Comparison of ENCODE assay signal across 14 mouse cellular contexts in the genomic region with DNA sequence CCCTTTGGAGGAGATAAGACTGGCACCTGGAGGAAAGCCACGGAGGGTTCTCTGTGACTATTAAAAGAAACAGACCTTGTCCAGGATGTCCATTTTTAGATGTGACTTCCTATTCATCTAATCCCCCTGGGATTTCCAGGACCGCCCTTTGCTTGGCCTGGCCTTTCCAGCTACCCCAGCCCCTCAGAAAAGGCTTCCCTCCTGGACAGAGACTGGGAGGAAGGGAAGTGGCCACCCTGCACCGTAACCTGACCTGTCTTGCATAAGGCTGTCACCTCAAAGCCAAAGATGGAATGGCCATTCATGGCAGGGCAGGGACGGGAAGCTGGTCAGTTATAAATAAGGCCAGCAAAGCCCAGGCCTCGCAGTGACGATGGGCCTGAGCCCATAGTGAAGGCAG. TPM values are rescaled to one million over a fixed set of nuclear protein-coding genes. Genes with fewer than 3 reads are reported as not detected.
A peak's percentile ranks its signal among the peaks of the same experiment; 100 is the strongest.
DNase-seq lines count a peak whose midpoint lies in the region; ATAC-seq and TF ChIP-seq lines count a peak whose summit lies in the region.
"Had no signal": no experiment of that assay in that cellular context is flagged by ENCODE, and none has a peak within 500 bp of the region (broad histone marks: within the 10 kb centered on the region; RNA-seq: fewer than 3 reads in every experiment).

No protein-coding gene starts in this region.

- H3K36me3 ChIP-seq in stomach, embryonic 16.5 days (ENCODE audit: control insufficient read depth, insufficient read depth, low read length), result no peaks in the 10 kb centered on the region
- H3K36me3 ChIP-seq in stomach, postnatal 0 days (ENCODE audit: control insufficient read depth, insufficient read depth, low read length), result 0 out of 2 replicates have a peak, but pooled peaks cover 3% of the 10 kb centered on the region
- H3K36me3 ChIP-seq in liver, embryonic 12.5 days, result no peaks in the 10 kb centered on the region
- H3K36me3 ChIP-seq: neural tube, embryonic 15.5 days had no signal

- peak overlapping the region; percentile 13; the same call in 1 of the 2 replicates for H3K27ac ChIP-seq in stomach, embryonic 16.5 days (ENCODE audit: low read length)
- no peak overlapping the region for H3K27ac ChIP-seq in stomach, postnatal 0 days (replicated peaks)
- H3K27ac ChIP-seq in liver, embryonic 12.5 days, result no peak overlapping the region
- H3K27ac ChIP-seq: hindbrain, embryonic 10.5 days; neural tube, embryonic 15.5 days had no signal

- H3K4me1 ChIP-seq in stomach, embryonic 16.5 days (ENCODE audit: control insufficient read depth, insufficient read depth, low read length), result peaks cover 10% of the 10 kb centered on the region; the same call in 1 of the 2 replicates
- no peaks in the 10 kb centered on the region for H3K4me1 ChIP-seq in stomach, postnatal 0 days (replicated peaks; ENCODE audit: control insufficient read depth, insufficient read depth)
- H3K4me1 ChIP-seq in liver, embryonic 12.5 days, result peaks cover 11% of the 10 kb centered on the region; the same call in 1 of the 2 replicates
- H3K4me1 ChIP-seq: hindbrain, embryonic 10.5 days; neural tube, embryonic 15.5 days had no signal

- intact Hi-C loops in heart, postnatal 10 days (cut with DNase I), result loop anchor here (2.0 kb wide), 1 partner anchor 18 kb away; no protein-coding TSS in a partner anchor
- intact Hi-C loops in left cerebral cortex, postnatal 36 days (cut with DNase I), result no loop called here

- H3K9ac ChIP-seq in stomach, embryonic 16.5 days (ENCODE audit: low read length), result no peak overlapping the region
- no peak overlapping the region for H3K9ac ChIP-seq in stomach, postnatal 0 days (ENCODE audit: low read length)
- no peak overlapping the region for H3K9ac ChIP-seq in liver, embryonic 12.5 days
- H3K9ac ChIP-seq: liver, postnatal 0 days; neural tube, embryonic 15.5 days had no signal

- no peak for TF ChIP-seq EP300 in stomach, postnatal 0 days (optimal IDR thresholded peaks at IDR 0.05)

- H3K4me2 ChIP-seq in stomach, embryonic 16.5 days (ENCODE audit: low read depth, low read length), result no peak overlapping the region
- no peak overlapping the region for H3K4me2 ChIP-seq in stomach, postnatal 0 days (replicated peaks; ENCODE audit: low read depth)
- no peak overlapping the region for H3K4me2 ChIP-seq in liver, embryonic 12.5 days
- H3K4me2 ChIP-seq: neural tube, embryonic 15.5 days had no signal

- no peak overlapping the region for H3K4me3 ChIP-seq in stomach, embryonic 16.5 days (replicated peaks; ENCODE audit: low read length)
- no peak overlapping the region for H3K4me3 ChIP-seq in stomach, postnatal 0 days (ENCODE audit: low read depth, low read length)
- H3K4me3 ChIP-seq in liver, embryonic 12.5 days, result no peak overlapping the region
- H3K4me3 ChIP-seq: hindbrain, embryonic 10.5 days; neural tube, embryonic 15.5 days had no signal

- WGBS in stomach, embryonic 16.5 days, result 68% methylated on average over 6 of the region's 6 CpGs
- WGBS in stomach, postnatal 0 days, result 63% methylated on average over 6 of the region's 6 CpGs
- WGBS in liver, embryonic 12.5 days (ENCODE audit: insufficient replicate concordance), result 60% methylated on average over 6 of the region's 6 CpGs

- TF ChIP-seq CTCF in stomach, postnatal 0 days (IDR thresholded peaks at IDR 0.05; ENCODE audit: low read depth), result no peak

- DNase-seq in gastrocnemius, adult 18-20 months (ENCODE audit: low spot score), result peak; percentile 70
- no peak for DNase-seq in gastrocnemius, postnatal 4 days (ENCODE audit: low spot score in 2 of 2)
- DNase-seq in stomach, postnatal 0 days (ENCODE audit: low spot score), result no peak
- peak; percentile 30 to 46 for DNase-seq in heart, postnatal 10 days
- DNase-seq in left cerebral cortex, postnatal 36 days (ENCODE audit: low spot score in 2 of 2), result no peak
- DNase-seq: B cell, adult 2 months; cerebellum, adult 11-12 months; liver, postnatal 0 days; retina, postnatal 1 day had no signal

- H3K9me3 ChIP-seq in stomach, embryonic 16.5 days (replicated peaks; ENCODE audit: control insufficient read depth, low read length), result no peaks in the 10 kb centered on the region
- H3K9me3 ChIP-seq in stomach, postnatal 0 days (ENCODE audit: control insufficient read depth, low read length), result no peaks in the 10 kb centered on the region
- H3K9me3 ChIP-seq in liver, embryonic 12.5 days (replicated peaks), result no peaks in the 10 kb centered on the region
- H3K9me3 ChIP-seq: hindbrain, embryonic 10.5 days; neural tube, embryonic 15.5 days had no signal

- ATAC-seq in stomach, embryonic 16.5 days (ENCODE audit: insufficient read depth, low FRiP score), result no peak
- ATAC-seq in stomach, postnatal 0 days (ENCODE audit: low FRiP score, low TSS enrichment), result no peak
- ATAC-seq in liver, embryonic 12.5 days, result no peak
- ATAC-seq: liver, postnatal 0 days; midbrain, embryonic 16.5 days had no signal

- H3K27me3 ChIP-seq in stomach, embryonic 16.5 days (ENCODE audit: control insufficient read depth, insufficient read depth, low read length), result no peaks in the 10 kb centered on the region
- H3K27me3 ChIP-seq in stomach, postnatal 0 days (ENCODE audit: control insufficient read depth, insufficient read depth, low read length), result no peaks in the 10 kb centered on the region
- no peaks in the 10 kb centered on the region for H3K27me3 ChIP-seq in liver, embryonic 12.5 days (replicated peaks)
- H3K27me3 ChIP-seq: neural tube, embryonic 15.5 days had no signal

RNA-seq across cellular contexts. Expression of a gene that starts 43.8 kb away (rescaled TPM):
- 10 to 100 TPM; 18.6 to 19.2 TPM for total RNA-seq in gastrocnemius, adult 18-20 months (2021)
- 10 to 100 TPM; 26.5 to 33.2 TPM for total RNA-seq in gastrocnemius, postnatal 4 days (2021)
- polyA plus RNA-seq in stomach, embryonic 16.5 days (2015; fragmentation: Nextera tagmentation; extraction: Ambion mirVana), result 28.4 and 29.8 TPM in 2 replicates
- polyA plus RNA-seq in stomach, postnatal 0 days (2015; fragmentation: Nextera tagmentation; extraction: Ambion mirVana), result 12.6 and 13.6 TPM in 2 replicates
- total RNA-seq in heart, postnatal 10 days (2021), result 10 to 100 TPM; 29.4 to 32.9 TPM
- polyA plus RNA-seq in liver, embryonic 12.5 days (2016; fragmentation: Nextera tagmentation; extraction: Ambion mirVana), result 4.3 and 5.4 TPM in 2 replicates
- total RNA-seq in left cerebral cortex, postnatal 36 days (2021), result 1 to 10 TPM; 5.8 to 7.0 TPM

RNA-seq across cellular contexts. Expression of a gene that starts 46.0 kb away (rescaled TPM):
- total RNA-seq in gastrocnemius, adult 18-20 months (2021), result 10 to 100 TPM; 18.2 to 26.1 TPM
- 10 to 100 TPM; 17.3 to 19.1 TPM for total RNA-seq in gastrocnemius, postnatal 4 days (2021)
- 22.3 and 28.4 TPM in 2 replicates for polyA plus RNA-seq in stomach, embryonic 16.5 days (2015; fragmentation: Nextera tagmentation; extraction: Ambion mirVana)
- 66.0 and 66.5 TPM in 2 replicates for polyA plus RNA-seq in stomach, postnatal 0 days (2015; fragmentation: Nextera tagmentation; extraction: Ambion mirVana)
- 10 to 100 TPM; 19.4 to 20.3 TPM for total RNA-seq in heart, postnatal 10 days (2021)
- 10.3 and 11.7 TPM in 2 replicates for polyA plus RNA-seq in liver, embryonic 12.5 days (2016; fragmentation: Nextera tagmentation; extraction: Ambion mirVana)
- 10 to 100 TPM; 30.5 to 36.8 TPM for total RNA-seq in left cerebral cortex, postnatal 36 days (2021)

Comparison
In these comparisons a context has a peak if more than half of its experiments do, and no peak if none do; other contexts are left out.
1. DNase-seq: peak in gastrocnemius, adult 18-20 months (single experiment) and heart, postnatal 10 days (2 of 2); none in gastrocnemius, postnatal 4 days (0 of 2), stomach, postnatal 0 days (single experiment) and left cerebral cortex, postnatal 36 days (0 of 2).